Mouse (Mus musculus) C2C12 (cell line): Measurements from ENCODE around the gene Arhgdib.

Experiments used
- CTCF ChIP-seq: IDR thresholded peaks from one replicate; pipeline ENCODE4 v1.5.1; 2011; ENCODE audit not compliant: control insufficient read depth, insufficient read depth, insufficient read length
- FOSL1 ChIP-seq: IDR thresholded peaks from one replicate; pipeline ENCODE4 v1.8.0; 2011; ENCODE audit warnings: mild to moderate bottlenecking, low read length; ENCODE audit not compliant: poor library complexity, insufficient read depth, severe bottlenecking
- MAX ChIP-seq: IDR thresholded peaks from one replicate; pipeline ENCODE4 v1.6.1; 2011; ENCODE audit warnings: mild to moderate bottlenecking, control low read depth
- MYOD1 ChIP-seq: IDR thresholded peaks from one replicate; pipeline ENCODE4 v1.6.1; 2011; ENCODE audit warnings: low read depth; ENCODE audit not compliant: control insufficient read depth, insufficient read length
- MYOG ChIP-seq: IDR thresholded peaks from one replicate; pipeline ENCODE4 v1.6.1; 2011; ENCODE audit not compliant: control insufficient read depth, insufficient read length; ENCODE audit errors: extremely low read depth

- TF ChIP-seq MAX (no peak), MYOD1 (no peak), CTCF (no peak), MYOG (no peak), FOSL1 (no peak)
Observed at GRCm38 (mm10) chr6:136915721-136916395, 25.8 kb downstream of the Arhgdib start.
